23 mouse cellular contexts compared by ENCODE assay signal in genomic region chr10:62476980-62477379, GRCm38 (mm10). TPM values are rescaled to one million over a fixed set of nuclear protein-coding genes. Genes with fewer than 3 reads are reported as not detected.
"Had no signal": no experiment of that assay in that cellular context is flagged by ENCODE, and none has a peak within 500 bp of the region (broad histone marks: within the 10 kb centered on the region; RNA-seq: fewer than 3 reads in every experiment).

No protein-coding gene starts in this region.

- ATAC-seq: midbrain, embryonic 16.5 days had no signal

- H3K4me1 ChIP-seq: neural tube, embryonic 13.5 days; neural tube, embryonic 15.5 days had no signal

- DNase-seq: lung, adult 18-20 months; lung, embryonic 14.5 days; lung, postnatal 14 days; lung, postnatal 36 days; midbrain, embryonic 14.5 days; retina, postnatal 1 day; right cerebral cortex, adult 18-20 months; right cerebral cortex, postnatal 25 days; right cerebral cortex, postnatal 4 days; spleen, adult 18-20 months; thymus, adult 18-20 months; thymus, postnatal 14 days; thymus, postnatal 36 days had no signal

- H3K27ac ChIP-seq: macrophage; midbrain, embryonic 12.5 days; neural tube, embryonic 13.5 days; neural tube, embryonic 15.5 days had no signal

- H3K9ac ChIP-seq: lung, embryonic 14.5 days; midbrain, embryonic 12.5 days; neural tube, embryonic 13.5 days; neural tube, embryonic 15.5 days had no signal

- H3K4me2 ChIP-seq: lung, embryonic 14.5 days; midbrain, embryonic 12.5 days; neural tube, embryonic 13.5 days; neural tube, embryonic 15.5 days had no signal

- H3K4me3 ChIP-seq: megakaryocyte, embryonic 14.5 days; midbrain, embryonic 12.5 days; myocyte; neural tube, embryonic 13.5 days; neural tube, embryonic 15.5 days had no signal

- H3K27me3 ChIP-seq: megakaryocyte, embryonic 14.5 days; midbrain, embryonic 12.5 days; neural tube, embryonic 13.5 days; neural tube, embryonic 15.5 days had no signal

- H3K9me3 ChIP-seq: megakaryocyte, embryonic 14.5 days; midbrain, embryonic 12.5 days; neural tube, embryonic 13.5 days; neural tube, embryonic 15.5 days had no signal

RNA-seq across cellular contexts. Expression of gene 4930507D05Rik, which starts 27.7 kb away (rescaled TPM):
- polyA plus RNA-seq: macrophage; small intestine, adult 2 months had no signal

RNA-seq across cellular contexts. Expression of gene Hkdc1, which starts 54.7 kb away (rescaled TPM):
- total RNA-seq: megakaryocyte progenitor cell, adult 5-6 weeks had no signal
- polyA plus RNA-seq: macrophage; neural tube, embryonic 11.5 days had no signal
